Mouse (Mus musculus): ENCODE results near the gene Jph2.

The Jph2 gene

GRCm38 (mm10) chr2:163317281-163317680, 80.5 kb downstream of the Jph2 start:
- in situ Hi-C loops (cut with MboI, MseI), result no loop called here

- in situ Hi-C loops (cut with MboI, MseI), result no loop called here
These were observed 87.6 kb downstream of the Jph2 start for GRCm38 (mm10) chr2:163310163-163310688.

GRCm38 (mm10) chr2:163309376-163309775, 88.4 kb downstream of the Jph2 start:
- in situ Hi-C loops (cut with MboI, MseI), result no loop called here

- in situ Hi-C loops (cut with MboI, MseI), result no loop called here
These were observed 94.8 kb downstream of the Jph2 start for GRCm38 (mm10) chr2:163303037-163303436.

- in situ Hi-C loops (cut with MboI, MseI), result no loop called here
These were observed 96.2 kb downstream of the Jph2 start for GRCm38 (mm10) chr2:163301641-163302040.

GRCm38 (mm10) chr2:163300069-163301060, 97.4 kb downstream of the Jph2 start:
- in situ Hi-C loops (cut with MboI, MseI), result no loop called here

- in situ Hi-C loops (cut with MboI, MseI), result no loop called here
These were observed 100.7 kb downstream of the Jph2 start for GRCm38 (mm10) chr2:163296999-163297630.

- in situ Hi-C loops (cut with MboI, MseI), result no loop called here
These were observed 108.9 kb downstream of the Jph2 start for GRCm38 (mm10) chr2:163288881-163289379.
